Mouse (Mus musculus): ENCODE measurements around the gene Cfl1.
A peak's percentile ranks its signal among the peaks of the same experiment; 100 is the strongest.

Gene Cfl1

DNA sequence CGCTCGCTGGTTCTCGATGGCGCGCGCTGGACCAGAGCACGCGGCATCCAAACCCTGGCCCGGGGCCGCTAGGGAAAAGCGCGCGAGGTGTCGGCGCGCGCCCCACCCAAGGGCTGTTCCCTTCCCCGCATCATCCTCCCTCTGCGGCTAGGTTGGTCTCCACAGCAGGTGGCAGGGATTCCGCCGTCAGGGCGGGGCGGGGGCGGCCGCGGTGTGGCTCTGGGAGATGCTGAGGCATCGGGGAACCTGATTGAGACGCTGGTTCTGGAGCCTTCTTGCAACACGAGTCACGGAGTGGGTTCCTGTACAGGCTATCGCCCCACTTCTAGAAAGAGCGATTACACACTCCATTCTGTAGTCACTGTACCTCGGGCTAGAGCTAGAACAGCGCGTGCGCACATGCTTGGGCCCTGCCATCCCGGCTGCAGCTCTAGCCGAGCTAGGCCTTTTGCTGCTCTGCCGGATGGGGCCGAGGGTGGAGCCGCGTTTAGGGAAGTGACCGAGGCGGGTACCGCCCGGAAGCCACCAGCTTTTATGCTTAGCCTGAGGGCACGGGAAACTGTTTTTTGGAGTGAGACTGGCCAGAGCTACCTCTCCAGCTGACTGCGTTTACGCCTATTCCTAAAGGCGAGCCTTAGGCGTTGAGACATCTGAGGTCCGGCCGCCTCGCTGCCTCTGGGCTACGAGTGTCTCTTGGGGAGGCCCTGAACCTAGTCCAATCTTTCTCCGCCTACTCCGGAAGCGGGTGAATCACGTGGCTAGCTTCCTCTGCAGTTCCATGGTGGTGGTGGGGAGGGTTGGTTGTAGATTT lies 848 bp downstream of the Cfl1 start:
- DNase-seq = peak; percentile 87 to 92

GRCm38 (mm10) chr19:5492641-5493040 lies 2.4 kb downstream of the Cfl1 start:
- no peak for DNase-seq

DNA sequence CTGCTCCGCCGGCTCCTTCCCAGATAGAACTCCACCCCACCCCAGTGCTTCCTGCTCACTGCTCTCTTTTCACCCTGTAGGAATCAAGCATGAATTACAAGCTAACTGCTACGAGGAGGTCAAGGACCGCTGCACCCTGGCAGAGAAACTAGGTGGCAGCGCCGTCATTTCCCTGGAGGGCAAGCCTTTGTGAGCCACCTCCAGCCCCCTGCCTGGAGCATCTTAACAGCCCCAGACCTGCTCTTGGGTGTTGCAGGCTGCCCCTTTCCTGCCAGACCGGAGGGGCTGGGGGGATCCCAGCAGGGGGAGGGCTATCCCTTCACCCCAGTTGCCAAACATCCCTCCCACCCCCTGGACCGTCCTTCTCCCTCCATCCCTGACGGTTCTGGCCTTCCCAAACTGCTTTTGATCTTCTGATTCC lies 3.1 kb downstream of the Cfl1 start:
- DNase-seq = peak in 1 of 2 experiments; percentile 65

DNA sequence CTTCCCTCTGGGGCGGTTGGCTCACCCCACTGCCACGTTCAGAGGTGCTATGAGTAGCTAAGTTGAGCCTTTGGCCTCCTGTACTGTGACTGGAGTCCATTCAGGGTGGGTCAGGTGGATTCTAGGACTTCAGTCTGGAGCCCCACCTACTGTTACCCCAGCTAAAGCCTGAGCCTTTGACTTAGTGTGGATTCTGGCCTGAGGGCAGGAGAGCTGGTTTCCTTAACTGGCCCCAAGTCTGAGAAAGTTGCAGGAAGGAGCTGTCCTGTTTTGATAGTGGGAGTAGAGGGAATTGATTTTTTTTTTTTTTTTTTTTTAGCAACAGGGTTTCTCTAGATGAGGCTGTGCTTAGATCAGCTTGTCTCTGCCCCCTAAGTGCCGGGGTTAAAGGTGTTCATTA lies 4.1 kb downstream of the Cfl1 start:
- no peak for DNase-seq

- DNase-seq = no peak
Measured at GRCm38 (mm10) chr19:5495353-5496051, 5.2 kb downstream of the Cfl1 start.

GRCm38 (mm10) chr19:5496052-5496370 lies 5.8 kb downstream of the Cfl1 start:
- no peak for DNase-seq

DNA sequence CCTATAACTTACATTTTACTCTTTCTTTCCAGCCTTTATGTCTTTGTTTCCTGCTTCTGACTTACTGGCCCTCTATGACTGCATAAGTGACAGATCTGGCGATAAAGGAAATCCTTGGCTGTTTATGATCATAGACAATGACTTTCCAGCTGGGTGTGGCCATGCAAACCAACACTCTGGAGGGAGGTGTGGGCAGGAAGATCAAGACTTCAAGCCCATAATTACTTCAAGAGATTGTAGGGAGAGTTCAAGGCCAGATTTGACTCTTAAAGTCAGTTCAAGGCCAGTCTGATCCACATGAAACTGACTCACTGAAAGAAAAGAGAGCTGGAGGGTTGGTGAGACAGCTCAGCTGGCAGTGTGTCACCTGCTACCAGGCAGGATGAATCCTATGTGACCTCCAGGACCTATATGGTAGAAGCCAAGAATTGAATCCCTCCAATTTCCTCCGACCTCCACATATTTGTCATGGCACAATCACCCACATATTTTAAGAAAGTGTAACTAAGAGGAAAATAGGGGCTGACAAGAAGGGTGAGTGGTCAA lies 10.1 kb downstream of the Cfl1 start:
- DNase-seq = no peak

- DNase-seq = no peak
Measured at GRCm38 (mm10) chr19:5503687-5504086, 13.4 kb downstream of the Cfl1 start, which contains the start of gene 1700020D05Rik. Gene 1700020D05Rik (minus strand): TSS chr19:5503787.

- peak; percentile 96 to 98 for DNase-seq
Measured at GRCm38 (mm10) chr19:5510031-5511026, 20.1 kb downstream of the Cfl1 start, which contains the start of gene Snx32. Gene Snx32 (minus strand): TSS chr19:5510538.

DNA sequence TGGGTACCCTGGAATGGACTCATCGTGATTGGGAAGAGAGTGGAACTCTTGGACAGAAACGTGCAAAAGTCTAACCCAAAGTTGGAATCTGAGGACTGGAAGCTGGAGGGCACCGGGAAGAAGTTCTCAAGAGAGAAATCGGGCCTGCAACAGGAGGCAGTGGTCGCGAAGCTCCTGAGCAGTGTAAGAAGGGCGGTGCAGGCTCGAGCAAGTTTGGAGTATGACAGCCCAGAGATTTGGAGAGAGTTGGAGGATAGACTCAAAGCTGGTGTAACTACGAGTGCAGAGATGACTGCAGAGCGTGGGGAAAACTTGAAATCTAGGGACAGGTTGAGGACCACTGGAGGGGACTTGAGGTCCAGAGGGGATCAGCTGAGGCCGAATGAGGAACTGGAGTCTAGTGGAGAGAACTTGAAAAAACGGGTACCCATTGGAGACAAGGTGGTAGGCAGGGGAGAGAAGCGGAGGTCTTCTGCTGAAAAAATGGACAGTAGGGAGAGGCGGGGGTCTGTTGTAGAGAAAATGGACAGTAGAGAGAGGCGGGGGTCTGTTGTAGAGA lies 20.9 kb downstream of the Cfl1 start:
- no peak for DNase-seq

GRCm38 (mm10) chr19:5512091-5513004 lies 22.1 kb downstream of the Cfl1 start:
- peak in 1 of 2 experiments; percentile 31 for DNase-seq

- DNase-seq = no peak
Measured at GRCm38 (mm10) chr19:5513005-5513349, 22.7 kb downstream of the Cfl1 start.

DNA sequence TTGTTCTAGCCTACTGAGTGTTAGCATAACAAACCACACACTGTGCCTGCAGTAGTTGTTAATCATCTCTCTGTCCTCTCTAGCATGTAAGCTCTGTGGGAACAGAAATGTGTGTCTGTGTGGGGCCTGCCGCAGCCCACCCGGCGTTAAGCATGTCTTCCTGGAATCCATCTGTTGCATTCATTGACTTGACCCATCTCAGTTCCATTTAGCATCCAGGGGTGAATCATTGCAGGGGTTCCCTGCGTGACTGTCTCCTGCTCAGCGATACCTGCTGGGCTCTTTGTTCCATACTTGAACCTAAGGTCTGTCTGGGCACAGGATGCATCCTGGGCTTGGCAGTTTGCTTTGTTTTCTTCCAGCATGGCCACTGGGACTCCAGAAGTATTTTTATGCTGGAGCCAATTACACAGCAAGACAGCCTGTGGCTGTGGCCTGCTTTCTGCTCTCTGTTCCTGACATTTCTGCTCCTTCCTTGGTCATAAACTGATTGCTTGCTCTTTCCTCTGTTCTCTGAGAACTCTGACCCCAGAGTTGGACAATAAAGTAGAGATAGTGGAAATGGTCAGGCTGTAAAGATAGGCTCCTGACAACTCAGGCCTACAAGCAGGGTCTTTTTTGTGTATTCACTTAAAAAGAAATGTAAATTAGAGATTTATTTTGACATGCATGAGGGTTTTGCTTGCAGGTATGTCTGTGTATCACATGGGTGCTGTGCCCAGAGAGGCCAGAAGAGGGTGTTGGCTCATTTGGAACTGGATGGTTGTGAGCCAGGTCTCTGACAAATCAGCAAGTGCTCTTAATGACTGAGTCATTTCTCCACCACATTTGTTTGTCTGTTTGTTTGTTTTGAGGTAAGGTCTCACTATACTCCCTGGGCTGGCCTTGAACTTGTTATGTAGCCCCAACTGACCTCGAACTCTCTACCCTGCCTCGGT lies 25.9 kb downstream of the Cfl1 start:
- DNase-seq = no peak

DNA sequence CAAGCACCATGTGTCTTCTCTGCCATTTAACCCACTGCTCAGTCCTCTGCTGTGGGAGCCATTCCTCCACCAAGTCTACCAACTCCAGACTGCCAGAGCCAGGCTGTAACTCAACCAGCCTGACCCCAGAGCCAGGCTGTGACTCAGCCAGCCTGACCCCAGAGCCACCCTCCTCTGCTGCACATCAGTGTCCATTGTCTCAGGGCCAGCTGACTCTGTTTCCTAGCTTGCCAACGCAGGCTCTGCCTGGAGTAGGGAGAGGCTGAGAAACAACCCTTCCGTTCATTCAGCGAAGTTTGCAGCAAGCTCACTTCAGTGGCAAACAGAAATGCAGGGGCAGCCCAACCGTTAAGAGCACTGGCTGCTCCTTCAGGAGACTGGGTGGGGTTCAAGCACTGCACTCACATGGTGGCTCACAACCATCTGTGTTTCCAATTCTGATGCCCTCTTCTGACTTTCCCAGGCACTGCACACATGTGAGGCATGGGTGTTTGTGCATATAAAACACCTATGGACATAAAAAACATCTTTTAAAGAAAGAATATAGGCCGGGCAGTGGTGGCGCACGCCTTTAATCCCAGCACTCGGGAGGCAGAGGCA lies 26.8 kb downstream of the Cfl1 start:
- DNase-seq = no peak

DNA sequence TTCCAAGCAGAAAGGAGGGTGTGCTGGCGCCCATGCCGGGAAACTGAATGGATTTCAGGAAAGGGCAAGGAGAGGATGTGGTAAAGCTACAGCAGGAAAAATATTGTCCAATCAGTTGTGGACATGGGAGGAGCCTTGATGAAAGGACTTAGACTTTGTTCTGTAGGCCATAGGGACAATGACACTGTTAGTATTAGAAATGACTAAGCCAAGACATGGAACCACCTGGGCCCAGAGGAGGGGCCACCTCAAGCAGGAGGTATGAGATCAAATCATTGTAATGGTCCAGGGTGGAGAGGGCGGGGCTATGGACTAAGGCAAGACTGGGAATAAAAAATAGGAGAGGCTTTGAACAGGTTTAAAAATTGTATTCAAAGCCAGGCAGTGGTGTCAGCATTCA lies 28.5 kb downstream of the Cfl1 start:
- no peak for DNase-seq

DNA sequence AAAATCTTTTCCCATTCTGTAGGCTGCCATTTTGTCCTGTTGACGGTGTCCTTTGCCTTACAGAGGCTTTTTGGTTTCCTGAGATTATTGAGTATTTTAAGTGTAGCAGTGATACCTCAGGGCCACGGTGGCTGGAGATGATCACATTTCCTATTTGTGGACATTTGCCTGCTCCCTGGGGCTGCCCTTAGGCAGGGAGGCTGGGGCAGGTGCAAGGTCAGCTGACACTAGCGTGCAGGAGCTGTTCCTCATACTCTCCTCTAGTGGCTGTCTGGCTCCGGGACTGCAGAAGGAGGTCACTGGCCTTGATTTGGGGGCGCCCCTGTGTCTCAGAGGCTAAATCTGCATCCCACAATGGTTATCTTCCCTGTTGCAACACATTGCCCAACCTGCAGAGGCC lies 34.9 kb downstream of the Cfl1 start:
- DNase-seq = no peak

DNA sequence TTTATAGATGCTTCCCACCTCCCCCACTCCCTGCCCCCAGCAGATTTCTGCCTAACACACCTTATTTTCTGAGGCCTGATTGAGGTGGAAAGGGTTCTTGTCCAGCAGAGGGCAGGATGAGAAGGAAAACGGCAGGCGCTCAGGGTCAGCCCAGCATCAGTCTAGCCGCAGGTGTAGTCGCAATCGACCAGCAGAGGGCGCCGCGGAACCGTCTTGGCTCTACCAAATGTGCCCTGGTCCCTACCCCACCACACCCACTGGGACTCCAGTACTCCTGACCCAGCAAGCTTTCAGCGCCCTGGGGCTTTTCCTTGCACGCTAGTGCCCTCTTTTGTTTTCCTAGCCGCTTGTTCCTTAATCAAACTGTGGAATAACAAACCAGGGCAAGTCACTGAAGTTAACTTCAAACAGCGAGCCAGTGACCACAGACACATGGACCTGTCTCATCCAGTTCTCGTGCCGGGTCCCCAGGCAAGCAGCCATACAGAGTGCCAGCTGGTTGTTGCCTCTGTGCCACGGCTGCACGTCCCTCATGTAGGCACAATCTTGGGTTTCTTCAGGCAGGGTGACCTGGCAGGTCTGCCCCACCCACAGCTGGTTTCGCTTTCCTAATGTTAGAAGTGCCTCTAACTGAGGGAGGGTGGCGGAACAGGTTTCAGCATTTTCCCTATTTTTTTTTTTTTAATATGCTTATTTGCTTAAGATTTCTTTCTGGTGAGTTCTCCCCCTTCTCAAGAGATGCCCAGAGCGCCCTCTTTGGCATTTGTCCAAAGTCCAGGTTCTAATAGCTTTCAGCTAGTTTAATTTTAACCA lies 39.3 kb downstream of the Cfl1 start:
- peak; percentile 99 for DNase-seq

DNA sequence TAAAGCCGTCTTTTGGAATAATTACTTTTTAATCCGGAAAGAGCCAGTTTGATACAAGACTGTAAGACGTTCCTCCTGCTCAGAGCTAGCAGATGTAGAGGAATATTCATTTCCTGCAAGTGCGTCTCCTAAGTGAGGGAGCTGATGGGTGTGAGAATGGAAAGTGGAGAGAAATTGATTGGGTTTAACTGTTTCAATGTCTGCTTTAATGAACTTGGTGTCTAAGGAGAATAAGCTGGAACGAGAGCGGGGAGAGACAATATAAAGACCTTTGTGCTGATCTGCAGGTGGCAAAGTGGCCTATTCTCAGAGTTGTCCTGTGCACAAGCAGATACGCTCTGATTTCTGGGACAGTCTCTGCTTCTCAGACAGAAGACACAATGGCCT lies 39.9 kb downstream of the Cfl1 start:
- no peak for DNase-seq

- DNase-seq = no peak
Measured at GRCm38 (mm10) chr19:5532520-5532919, 42.3 kb downstream of the Cfl1 start.
